Mouse (Mus musculus) E14TG2a.4 (cell line): ENCODE measurements at regions not wholly inside any gene's neighbourhood (a gene's known extent, or its start where the extent isn't known, plus 50 kb on each side); places are given as distances from the start of the nearest gene placed in this dataset.

Experiments
- H3K27me3 ChIP-seq: 2 replicates; pipeline ENCODE4 v1.6.1; 2014; ENCODE audit warnings: low read length, control low read depth; ENCODE audit not compliant: insufficient read depth
- H3K36me3 ChIP-seq: 2 replicates; pipeline ENCODE4 v1.6.1; 2014; ENCODE audit warnings: low read length, control low read depth; ENCODE audit not compliant: insufficient read depth
- H3K4me1 ChIP-seq: replicated peaks from 2 replicates; pipeline ENCODE4 v1.6.1; 2014; ENCODE audit warnings: low read depth, low read length, control low read depth
- H3K4me3 ChIP-seq: replicated peaks from 2 replicates; pipeline ENCODE4 v1.5.1; 2014; ENCODE audit warnings: mild to moderate bottlenecking, low read length
- H3K9me3 ChIP-seq: 2 replicates; pipeline ENCODE4 v1.6.1; 2014; ENCODE audit warnings: low read length, control low read depth
- CTCF ChIP-seq: conservative IDR thresholded peaks from 2 replicates; pipeline ENCODE4 v1.5.1; 2014; ENCODE audit warnings: low read length
- NANOG ChIP-seq: IDR thresholded peaks from 2 replicates; pipeline ENCODE4 v1.6.1; 2014; ENCODE audit warnings: borderline replicate concordance, low read length, mixed read lengths
- POU5F1 ChIP-seq: IDR thresholded peaks from 2 replicates; pipeline ENCODE4 v1.6.1; 2014; ENCODE audit warnings: low read length, borderline replicate concordance

GRCm38 (mm10) chr17:4813232-4813631, 180.9 kb upstream of the Arid1b start:
- Histone ChIP-seq H3K4me1 (no peaks in the 10 kb centered on the region), H3K9me3 (peaks cover 2% of the 10 kb centered on the region; the same call in 1 of the 2 replicates), H3K36me3 (no peaks in the 10 kb centered on the region), H3K27me3 (no peaks in the 10 kb centered on the region), H3K4me3 (no peak overlapping the region)
- no peak for TF ChIP-seq POU5F1
- TF ChIP-seq NANOG, result no peak
- no peak for TF ChIP-seq CTCF

- Histone ChIP-seq H3K9me3 (no peaks in the 10 kb centered on the region), H3K4me1 (no peaks in the 10 kb centered on the region), H3K4me3 (no peak overlapping the region), H3K27me3 (no peaks in the 10 kb centered on the region), H3K36me3 (no peaks in the 10 kb centered on the region)
- TF ChIP-seq CTCF, result no peak
Measured at GRCm38 (mm10) chr17:4813666-4814065, 180.5 kb upstream of the Arid1b start.

- H3K27me3 ChIP-seq, result 0 out of 2 replicates have a peak, but pooled peaks cover 5% of the 10 kb centered on the region
- H3K36me3 ChIP-seq, result no peaks in the 10 kb centered on the region
- H3K4me3 ChIP-seq, result no peak overlapping the region
- H3K4me1 ChIP-seq, result no peaks in the 10 kb centered on the region
- H3K9me3 ChIP-seq, result no peaks in the 10 kb centered on the region
- TF ChIP-seq POU5F1, result no peak
- TF ChIP-seq CTCF, result no peak
- TF ChIP-seq NANOG, result no peak
Measured at GRCm38 (mm10) chr17:4825221-4825895, 168.8 kb upstream of the Arid1b start.

DNA sequence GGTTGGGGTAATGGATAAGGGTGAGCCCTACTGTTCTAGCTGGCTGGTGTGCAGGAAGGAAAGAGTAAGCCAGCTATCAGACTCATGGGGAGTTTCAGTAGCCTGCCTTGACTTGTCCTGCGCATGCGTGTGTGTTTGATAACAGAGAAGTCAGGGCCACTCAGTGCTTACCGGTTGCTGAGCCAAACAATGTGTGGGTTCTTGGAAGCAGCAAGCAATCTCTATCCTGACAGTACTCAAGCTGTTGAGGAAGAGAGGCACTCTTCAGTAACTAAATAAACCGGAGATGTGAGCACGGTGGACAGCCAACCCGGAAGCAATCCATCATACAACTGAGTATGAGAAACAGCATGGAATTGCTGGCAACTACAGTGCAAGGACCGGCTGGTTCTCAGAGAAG, 160.1 kb upstream of the Arid1b start:
- no peak for TF ChIP-seq CTCF
- no peak for TF ChIP-seq POU5F1
- no peak for TF ChIP-seq NANOG
- Histone ChIP-seq H3K27me3 (no peaks in the 10 kb centered on the region), H3K9me3 (no peaks in the 10 kb centered on the region), H3K4me3 (no peak overlapping the region), H3K36me3 (no peaks in the 10 kb centered on the region), H3K4me1 (no peaks in the 10 kb centered on the region)

GRCm38 (mm10) chr17:4834571-4834970, 159.6 kb upstream of the Arid1b start:
- no peak for TF ChIP-seq NANOG
- TF ChIP-seq POU5F1, result no peak
- TF ChIP-seq CTCF, result no peak
- Histone ChIP-seq H3K4me3 (no peak overlapping the region), H3K9me3 (no peaks in the 10 kb centered on the region), H3K4me1 (no peaks in the 10 kb centered on the region), H3K36me3 (no peaks in the 10 kb centered on the region), H3K27me3 (no peaks in the 10 kb centered on the region)

DNA sequence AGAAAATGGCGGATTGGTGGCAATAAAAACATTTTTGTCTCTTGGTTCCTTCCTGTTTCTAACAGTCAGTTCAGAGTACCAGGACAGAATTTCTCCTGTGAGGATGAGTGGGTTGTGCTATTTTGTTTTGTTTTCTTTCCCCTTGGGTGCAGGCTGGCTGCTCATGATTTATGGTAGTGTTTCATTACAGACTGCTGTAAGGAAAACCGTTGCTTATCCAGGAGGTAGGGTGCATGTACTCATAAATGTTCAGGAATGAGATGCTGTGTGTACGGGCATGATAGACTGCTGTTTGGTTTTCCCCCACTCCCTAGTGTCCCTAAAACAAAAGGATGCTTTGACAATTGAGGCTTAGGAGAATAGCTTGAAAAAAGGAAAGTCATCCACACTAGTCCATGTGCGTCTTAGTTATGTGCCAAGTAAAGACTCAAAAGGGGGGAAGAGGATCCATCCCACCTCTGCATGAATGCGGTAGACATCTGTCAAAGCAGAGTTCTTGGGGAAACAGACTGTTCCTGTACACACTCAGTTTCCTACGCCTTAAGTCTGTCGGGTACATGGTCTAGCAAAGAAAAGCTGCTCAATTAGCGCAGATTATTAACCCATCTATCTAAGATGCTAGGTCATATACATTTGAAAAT, 158.9 kb upstream of the Arid1b start:
- TF ChIP-seq NANOG (no peak), CTCF (no peak), POU5F1 (no peak)
- no peaks in the 10 kb centered on the region for H3K36me3 ChIP-seq
- no peak overlapping the region for H3K4me3 ChIP-seq
- H3K4me1 ChIP-seq, result no peaks in the 10 kb centered on the region
- H3K9me3 ChIP-seq, result no peaks in the 10 kb centered on the region
- no peaks in the 10 kb centered on the region for H3K27me3 ChIP-seq

DNA sequence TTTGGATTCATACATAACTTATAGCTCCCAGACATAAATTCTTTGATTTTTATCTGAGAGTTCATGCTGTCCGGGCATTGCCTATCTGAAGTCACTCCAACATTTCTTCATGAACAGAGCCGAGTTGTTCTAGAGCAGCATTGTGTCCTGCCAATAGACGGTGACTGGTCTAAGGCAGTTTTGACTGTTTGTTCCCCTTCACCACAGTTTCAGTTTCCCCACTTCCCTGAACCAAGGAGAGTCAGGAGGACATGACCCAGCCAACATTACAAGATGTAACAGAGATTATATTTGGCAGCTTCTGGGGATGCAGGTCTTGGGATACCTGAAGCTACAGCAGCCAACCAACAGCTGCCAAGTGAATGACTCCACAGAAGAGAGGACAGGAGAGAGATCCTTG, 154.0 kb upstream of the Arid1b start:
- Histone ChIP-seq H3K27me3 (no peaks in the 10 kb centered on the region), H3K4me1 (no peaks in the 10 kb centered on the region), H3K9me3 (no peaks in the 10 kb centered on the region), H3K4me3 (no peak overlapping the region), H3K36me3 (no peaks in the 10 kb centered on the region)
- no peak for TF ChIP-seq POU5F1

GRCm38 (mm10) chr17:4858304-4858703, 135.8 kb upstream of the Arid1b start:
- Histone ChIP-seq H3K27me3 (no peaks in the 10 kb centered on the region), H3K9me3 (no peaks in the 10 kb centered on the region), H3K4me3 (no peak overlapping the region), H3K36me3 (no peaks in the 10 kb centered on the region), H3K4me1 (no peaks in the 10 kb centered on the region)
- TF ChIP-seq NANOG (no peak), POU5F1 (no peak), CTCF (no peak)

GRCm38 (mm10) chr17:4864901-4865300, 129.2 kb upstream of the Arid1b start:
- TF ChIP-seq NANOG, result no peak
- no peak for TF ChIP-seq CTCF
- TF ChIP-seq POU5F1, result no peak
- H3K4me1 ChIP-seq, result peaks cover 12% of the 10 kb centered on the region
- H3K4me3 ChIP-seq, result no peak overlapping the region
- H3K9me3 ChIP-seq, result no peaks in the 10 kb centered on the region
- H3K36me3 ChIP-seq, result no peaks in the 10 kb centered on the region
- H3K27me3 ChIP-seq, result peaks cover 24% of the 10 kb centered on the region
